Mouse (Mus musculus): ENCODE data around the gene Fggy. TPM values are rescaled to one million over a fixed set of nuclear protein-coding genes. Genes with fewer than 3 reads are reported as not detected.

Fggy gene
- polyA plus RNA-seq, 1 experiment from 2014 or later: 10.8 TPM

- 97% methylated on average over 1 of the region's 1 CpGs for WGBS
- Histone ChIP-seq H3K4me2 (ENCODE audit: low read depth) (no peak overlapping the region), H3K36me3 (ENCODE audit: control insufficient read depth, insufficient read depth, low read length) (no peaks in the 10 kb centered on the region), H3K9me3 (ENCODE audit: control insufficient read depth, low read length) (no peaks in the 10 kb centered on the region), H3K27ac (ENCODE audit: low read depth, low read length) (no peak overlapping the region), H3K9ac (ENCODE audit: low read length) (no peak overlapping the region), H3K4me3 (ENCODE audit: low read depth, low read length) (no peak overlapping the region), H3K27me3 (ENCODE audit: control insufficient read depth, insufficient read depth, low read length) (no peaks in the 10 kb centered on the region), H3K4me1 (ENCODE audit: control insufficient read depth, insufficient read depth, low read length) (no peaks in the 10 kb centered on the region)
- DNase-seq (ENCODE audit: low spot score): no peak
- no peak for ATAC-seq (ENCODE audit: insufficient read depth, low FRiP score, low TSS enrichment)
These were observed 155.5 kb downstream of the Fggy start for GRCm38 (mm10) chr4:95712802-95713201.

DNA sequence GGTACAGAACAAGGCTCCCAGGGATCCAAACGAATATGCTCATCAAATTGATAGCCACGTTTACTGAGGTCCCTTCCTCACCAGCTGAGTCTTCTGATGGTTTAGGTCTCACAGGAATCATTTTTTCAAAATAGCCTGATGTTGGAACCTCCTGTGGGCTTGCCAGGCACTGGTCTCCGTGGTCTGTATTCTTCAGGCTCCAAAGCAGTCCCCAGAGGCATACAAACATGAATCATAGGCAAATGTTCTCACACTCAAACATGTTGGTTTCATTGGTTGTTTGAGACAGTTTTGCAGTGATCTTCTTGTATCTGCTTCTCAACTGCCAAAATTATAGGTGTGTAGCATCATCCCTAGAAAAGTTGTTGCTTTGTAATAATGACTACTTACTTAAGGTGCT lies 156.0 kb downstream of the Fggy start:
- no peak overlapping the region for H3K4me3 ChIP-seq (ENCODE audit: low read depth, low read length)
- no peaks in the 10 kb centered on the region for H3K9me3 ChIP-seq (ENCODE audit: control insufficient read depth, low read length)
- H3K4me2 ChIP-seq (ENCODE audit: low read depth): no peak overlapping the region
- no peak for DNase-seq (ENCODE audit: low spot score)
- no peaks in the 10 kb centered on the region for H3K4me1 ChIP-seq (ENCODE audit: control insufficient read depth, insufficient read depth, low read length)
- WGBS: 54% methylated on average over 3 of the region's 3 CpGs
- H3K36me3 ChIP-seq (ENCODE audit: control insufficient read depth, insufficient read depth, low read length): no peaks in the 10 kb centered on the region
- no peak for ATAC-seq (ENCODE audit: insufficient read depth, low FRiP score, low TSS enrichment)
- no peaks in the 10 kb centered on the region for H3K27me3 ChIP-seq (ENCODE audit: control insufficient read depth, insufficient read depth, low read length)
- no peak overlapping the region for H3K9ac ChIP-seq (ENCODE audit: low read length)
- H3K27ac ChIP-seq (ENCODE audit: low read depth, low read length): no peak overlapping the region

- H3K4me3 ChIP-seq (ENCODE audit: low read depth, low read length): no peak overlapping the region
- H3K36me3 ChIP-seq (ENCODE audit: control insufficient read depth, insufficient read depth, low read length): no peaks in the 10 kb centered on the region
- DNase-seq (ENCODE audit: low spot score) (no peak), ATAC-seq (ENCODE audit: insufficient read depth, low FRiP score, low TSS enrichment) (no peak)
- no peak overlapping the region for H3K4me2 ChIP-seq (ENCODE audit: low read depth)
- WGBS: 79% methylated on average over 3 of the region's 3 CpGs
- H3K4me1 ChIP-seq (ENCODE audit: control insufficient read depth, insufficient read depth, low read length): no peaks in the 10 kb centered on the region
- no peaks in the 10 kb centered on the region for H3K9me3 ChIP-seq (ENCODE audit: control insufficient read depth, low read length)
- H3K9ac ChIP-seq (ENCODE audit: low read length): no peak overlapping the region
- no peaks in the 10 kb centered on the region for H3K27me3 ChIP-seq (ENCODE audit: control insufficient read depth, insufficient read depth, low read length)
- no peak overlapping the region for H3K27ac ChIP-seq (ENCODE audit: low read depth, low read length)
These were observed 158.8 kb downstream of the Fggy start for GRCm38 (mm10) chr4:95716137-95716536.

- H3K9ac ChIP-seq (ENCODE audit: low read length): no peak overlapping the region
- no peak overlapping the region for H3K4me2 ChIP-seq (ENCODE audit: low read depth)
- no peaks in the 10 kb centered on the region for H3K9me3 ChIP-seq (ENCODE audit: control insufficient read depth, low read length)
- H3K4me3 ChIP-seq (ENCODE audit: low read depth, low read length): no peak overlapping the region
- DNase-seq (ENCODE audit: low spot score) (no peak), ATAC-seq (ENCODE audit: insufficient read depth, low FRiP score, low TSS enrichment) (no peak)
- no peaks in the 10 kb centered on the region for H3K4me1 ChIP-seq (ENCODE audit: control insufficient read depth, insufficient read depth, low read length)
- H3K27ac ChIP-seq (ENCODE audit: low read depth, low read length): no peak overlapping the region
- no peaks in the 10 kb centered on the region for H3K27me3 ChIP-seq (ENCODE audit: control insufficient read depth, insufficient read depth, low read length)
- no peaks in the 10 kb centered on the region for H3K36me3 ChIP-seq (ENCODE audit: control insufficient read depth, insufficient read depth, low read length)
These were observed 166.3 kb downstream of the Fggy start for GRCm38 (mm10) chr4:95723615-95724014.

DNA sequence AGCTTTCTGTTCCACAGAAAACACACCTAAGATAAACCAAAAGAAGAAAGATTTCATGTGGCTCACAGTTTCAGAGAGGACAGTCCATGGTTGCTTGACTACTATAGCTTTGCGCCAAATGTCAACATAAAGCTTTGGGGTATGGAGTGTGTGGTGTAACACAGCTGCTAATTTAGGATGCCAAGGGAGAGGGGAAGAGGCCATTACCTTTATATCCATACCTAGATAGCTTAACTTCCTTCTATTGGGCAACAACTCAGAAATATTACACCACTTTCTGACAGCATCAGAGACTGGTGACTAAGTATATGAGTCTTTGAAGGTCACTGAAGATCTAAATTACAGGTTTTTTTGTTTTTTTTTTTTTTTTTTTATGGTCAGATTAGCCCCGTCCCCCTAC lies 169.1 kb downstream of the Fggy start:
- H3K9me3 ChIP-seq (ENCODE audit: control insufficient read depth, low read length): no peaks in the 10 kb centered on the region

GRCm38 (mm10) chr4:95729142-95729826 lies 172.0 kb downstream of the Fggy start:
- Histone ChIP-seq H3K9ac (ENCODE audit: low read length) (no peak overlapping the region), H3K27ac (ENCODE audit: low read depth, low read length) (no peak overlapping the region), H3K9me3 (ENCODE audit: control insufficient read depth, low read length) (no peaks in the 10 kb centered on the region), H3K36me3 (ENCODE audit: control insufficient read depth, insufficient read depth, low read length) (no peaks in the 10 kb centered on the region), H3K4me3 (ENCODE audit: low read depth, low read length) (no peak overlapping the region), H3K4me1 (ENCODE audit: control insufficient read depth, insufficient read depth, low read length) (peaks cover 5% of the 10 kb centered on the region), H3K4me2 (ENCODE audit: low read depth) (no peak overlapping the region), H3K27me3 (ENCODE audit: control insufficient read depth, insufficient read depth, low read length) (no peaks in the 10 kb centered on the region)
- DNase-seq (ENCODE audit: low spot score): no peak
- 47% methylated on average over 3 of the region's 3 CpGs for whole genome bisulfite sequencing
- no peak for ATAC-seq (ENCODE audit: insufficient read depth, low FRiP score, low TSS enrichment)

More for the DNA sequence above, 169.1 kb downstream of the Fggy start:
- Histone ChIP-seq H3K36me3 (ENCODE audit: control insufficient read depth, insufficient read depth, low read length) (no peaks in the 10 kb centered on the region), H3K4me1 (ENCODE audit: control insufficient read depth, insufficient read depth, low read length) (0 out of 2 replicates have a peak, but pooled peaks cover 2% of the 10 kb centered on the region), H3K27ac (ENCODE audit: low read depth, low read length) (no peak overlapping the region), H3K27me3 (ENCODE audit: control insufficient read depth, insufficient read depth, low read length) (no peaks in the 10 kb centered on the region), H3K4me3 (ENCODE audit: low read depth, low read length) (no peak overlapping the region), H3K9ac (ENCODE audit: low read length) (no peak overlapping the region), H3K4me2 (ENCODE audit: low read depth) (no peak overlapping the region)
- DNase-seq (ENCODE audit: low spot score): no peak
- WGBS: 91% methylated on average over 2 of the region's 2 CpGs
- ATAC-seq (ENCODE audit: insufficient read depth, low FRiP score, low TSS enrichment): no peak

DNA sequence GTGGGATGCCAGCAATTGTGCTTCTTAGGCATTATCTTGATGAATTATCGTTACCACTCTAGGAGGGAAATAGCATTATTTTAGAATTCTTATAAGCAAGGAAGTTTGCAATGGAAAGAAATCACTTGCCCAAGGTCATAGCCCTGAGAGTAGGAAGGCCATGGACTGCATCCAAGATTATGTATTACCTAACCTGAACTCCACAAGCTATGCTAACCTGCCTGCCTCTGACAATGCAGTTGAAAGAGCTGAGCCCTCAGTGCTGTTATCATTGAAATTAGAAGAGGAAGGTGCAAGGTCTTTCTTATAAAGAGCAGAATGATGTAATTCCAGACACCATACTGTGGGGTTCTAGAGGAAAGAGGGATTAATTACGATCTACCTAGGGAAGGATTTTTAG lies 173.8 kb downstream of the Fggy start:
- H3K27me3 ChIP-seq (ENCODE audit: control insufficient read depth, insufficient read depth, low read length): no peaks in the 10 kb centered on the region
- ATAC-seq (ENCODE audit: insufficient read depth, low FRiP score, low TSS enrichment): no peak
- H3K4me1 ChIP-seq (ENCODE audit: control insufficient read depth, insufficient read depth, low read length): peaks cover 5% of the 10 kb centered on the region
- DNase-seq (ENCODE audit: low spot score): no peak
- H3K36me3 ChIP-seq (ENCODE audit: control insufficient read depth, insufficient read depth, low read length): no peaks in the 10 kb centered on the region
- no peak overlapping the region for H3K4me3 ChIP-seq (ENCODE audit: low read depth, low read length)
- WGBS: 90% methylated on average over 2 of the region's 2 CpGs
- no peak overlapping the region for H3K4me2 ChIP-seq (ENCODE audit: low read depth)
- no peaks in the 10 kb centered on the region for H3K9me3 ChIP-seq (ENCODE audit: control insufficient read depth, low read length)
- H3K27ac ChIP-seq (ENCODE audit: low read depth, low read length): no peak overlapping the region
- H3K9ac ChIP-seq (ENCODE audit: low read length): no peak overlapping the region

DNA sequence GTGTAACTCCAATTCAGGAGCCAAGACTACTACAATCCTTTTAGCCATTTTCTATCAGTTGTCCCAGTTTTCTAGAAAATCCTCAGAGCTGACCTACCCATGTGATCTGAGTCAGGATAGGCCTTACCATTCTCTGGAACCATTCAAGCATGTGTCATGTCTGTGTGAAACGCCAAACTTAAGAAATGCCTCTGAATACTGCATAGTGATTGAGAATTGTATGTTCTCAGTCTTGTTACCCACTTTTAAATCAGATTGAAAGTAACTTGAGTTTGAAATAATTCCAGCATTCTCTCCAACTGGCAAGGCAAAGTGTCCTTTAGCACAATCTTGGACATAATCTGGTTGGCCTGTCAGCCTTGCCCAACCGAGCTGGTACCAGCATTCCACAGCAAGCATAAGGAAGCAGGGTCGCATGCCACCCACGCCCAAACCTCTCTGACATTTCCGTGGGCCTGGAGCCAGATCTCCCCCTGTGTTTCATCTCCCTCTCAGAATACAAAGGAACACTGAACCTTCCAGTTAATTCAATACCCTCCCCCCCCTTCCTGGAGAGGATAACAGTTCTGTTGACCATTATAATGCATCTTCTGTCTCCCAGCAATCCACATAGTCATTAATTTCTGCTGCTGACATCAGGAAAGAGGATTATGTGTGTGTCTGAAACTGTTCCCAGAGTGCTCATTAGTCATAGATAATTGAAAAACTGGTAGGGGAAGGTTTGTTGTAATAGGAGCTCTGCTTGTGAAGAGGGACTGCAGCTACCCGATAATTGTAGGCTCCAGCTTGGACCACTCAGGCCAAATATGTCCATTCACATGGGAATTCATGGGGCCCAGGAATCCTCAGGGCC lies 176.3 kb downstream of the Fggy start:
- Histone ChIP-seq H3K27ac (ENCODE audit: low read depth, low read length) (no peak overlapping the region), H3K4me1 (ENCODE audit: control insufficient read depth, insufficient read depth, low read length) (peaks cover 9% of the 10 kb centered on the region), H3K4me3 (ENCODE audit: low read depth, low read length) (no peak overlapping the region), H3K4me2 (ENCODE audit: low read depth) (no peak overlapping the region), H3K9ac (ENCODE audit: low read length) (no peak overlapping the region), H3K36me3 (ENCODE audit: control insufficient read depth, insufficient read depth, low read length) (no peaks in the 10 kb centered on the region), H3K27me3 (ENCODE audit: control insufficient read depth, insufficient read depth, low read length) (no peaks in the 10 kb centered on the region), H3K9me3 (ENCODE audit: control insufficient read depth, low read length) (no peaks in the 10 kb centered on the region)
- DNase-seq (ENCODE audit: low spot score) (peak; percentile 48), ATAC-seq (ENCODE audit: insufficient read depth, low FRiP score, low TSS enrichment) (peak; percentile 64)
- 32% methylated on average over 6 of the region's 6 CpGs for WGBS

GRCm38 (mm10) chr4:95735967-95736366 lies 178.7 kb downstream of the Fggy start:
- WGBS: 88% methylated on average over 4 of the region's 4 CpGs
- H3K27ac ChIP-seq (ENCODE audit: low read depth, low read length): no peak overlapping the region
- no peak overlapping the region for H3K4me3 ChIP-seq (ENCODE audit: low read depth, low read length)
- H3K9ac ChIP-seq (ENCODE audit: low read length): no peak overlapping the region
- H3K9me3 ChIP-seq (ENCODE audit: control insufficient read depth, low read length): no peaks in the 10 kb centered on the region
- no peaks in the 10 kb centered on the region for H3K36me3 ChIP-seq (ENCODE audit: control insufficient read depth, insufficient read depth, low read length)
- ATAC-seq (ENCODE audit: insufficient read depth, low FRiP score, low TSS enrichment) (no peak), DNase-seq (ENCODE audit: low spot score) (no peak)
- no peak overlapping the region for H3K4me2 ChIP-seq (ENCODE audit: low read depth)
- no peaks in the 10 kb centered on the region for H3K27me3 ChIP-seq (ENCODE audit: control insufficient read depth, insufficient read depth, low read length)
- H3K4me1 ChIP-seq (ENCODE audit: control insufficient read depth, insufficient read depth, low read length): peaks cover 6% of the 10 kb centered on the region

All from neural tube, embryonic 11.5 days (tissue).